Mouse (Mus musculus) heart, adult 2 months (tissue): ENCODE data around the gene Cd200r3.

Experiments used
- CTCF ChIP-seq: fragments of 200-600 bp; IDR thresholded peaks from 2 replicates; pipeline ENCODE4 v1.8.1; 2022; ENCODE audit warnings: antibody characterized with exemption, mild to moderate bottlenecking, moderate library complexity
- POLR2A ChIP-seq: fragments of 200-500 bp; IDR thresholded peaks from 2 replicates; pipeline ENCODE4 v1.6.1; 2011; ENCODE audit warnings: mild to moderate bottlenecking, low read depth, low read length, control low read depth; ENCODE audit not compliant: insufficient read depth

- TF ChIP-seq CTCF (no peak), POLR2A (no peak)
Measured at GRCm38 (mm10) chr16:44970925-44971324, 27.4 kb downstream of the Cd200r3 start.
